Mouse (Mus musculus): Measurements from ENCODE around the gene Abhd17a.

Abhd17a gene

GRCm38 (mm10) chr10:80576351-80577194 is 13.6 kb downstream of the Abhd17a start:
- DNase-seq, result peak; percentile 76 to 85

- no peak for DNase-seq
Measured at GRCm38 (mm10) chr10:80575925-80576324, 14.2 kb downstream of the Abhd17a start.

DNA sequence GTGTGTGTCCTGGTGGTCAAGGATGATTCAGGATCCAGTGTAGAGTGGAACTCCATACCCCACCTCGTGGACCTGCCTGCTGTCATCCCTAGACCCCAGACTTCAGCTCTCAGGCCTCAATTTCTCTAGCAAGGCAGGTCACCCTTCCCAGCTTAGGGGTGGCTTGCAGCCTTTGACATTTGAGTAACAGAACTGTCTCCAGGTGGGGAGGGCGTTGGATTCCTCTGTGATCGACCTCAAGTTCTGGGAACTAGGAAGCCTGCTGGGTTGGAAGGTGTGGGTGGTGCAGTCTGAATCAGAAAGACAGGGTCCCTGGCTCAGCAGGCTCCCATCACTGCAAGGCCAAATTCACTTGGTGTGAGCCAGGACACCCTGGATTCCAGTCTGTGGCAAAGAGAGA is 15.2 kb downstream of the Abhd17a start:
- no peak for DNase-seq

DNA sequence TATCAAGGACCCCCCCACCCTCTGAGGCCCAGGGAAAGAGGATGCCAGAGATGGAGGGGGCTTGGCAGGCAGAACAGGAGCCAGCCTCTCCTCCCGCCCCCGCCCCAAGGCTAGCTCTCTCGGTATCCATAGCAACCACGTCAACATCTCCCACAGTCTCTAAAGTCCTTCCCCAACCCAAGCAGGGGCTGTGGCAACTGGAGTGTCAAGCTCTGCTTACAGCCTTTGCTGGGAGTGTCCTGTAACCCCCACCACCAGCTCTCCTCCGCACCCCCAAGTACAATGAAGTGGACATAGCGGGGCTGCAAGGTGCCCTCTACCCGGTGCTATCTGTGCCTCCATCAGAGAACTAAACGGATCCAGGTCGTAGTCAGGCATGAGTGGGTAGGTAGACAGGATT is 16.2 kb downstream of the Abhd17a start:
- DNase-seq, result no peak

GRCm38 (mm10) chr10:80572477-80572876 is 17.7 kb downstream of the Abhd17a start:
- no peak for DNase-seq

DNA sequence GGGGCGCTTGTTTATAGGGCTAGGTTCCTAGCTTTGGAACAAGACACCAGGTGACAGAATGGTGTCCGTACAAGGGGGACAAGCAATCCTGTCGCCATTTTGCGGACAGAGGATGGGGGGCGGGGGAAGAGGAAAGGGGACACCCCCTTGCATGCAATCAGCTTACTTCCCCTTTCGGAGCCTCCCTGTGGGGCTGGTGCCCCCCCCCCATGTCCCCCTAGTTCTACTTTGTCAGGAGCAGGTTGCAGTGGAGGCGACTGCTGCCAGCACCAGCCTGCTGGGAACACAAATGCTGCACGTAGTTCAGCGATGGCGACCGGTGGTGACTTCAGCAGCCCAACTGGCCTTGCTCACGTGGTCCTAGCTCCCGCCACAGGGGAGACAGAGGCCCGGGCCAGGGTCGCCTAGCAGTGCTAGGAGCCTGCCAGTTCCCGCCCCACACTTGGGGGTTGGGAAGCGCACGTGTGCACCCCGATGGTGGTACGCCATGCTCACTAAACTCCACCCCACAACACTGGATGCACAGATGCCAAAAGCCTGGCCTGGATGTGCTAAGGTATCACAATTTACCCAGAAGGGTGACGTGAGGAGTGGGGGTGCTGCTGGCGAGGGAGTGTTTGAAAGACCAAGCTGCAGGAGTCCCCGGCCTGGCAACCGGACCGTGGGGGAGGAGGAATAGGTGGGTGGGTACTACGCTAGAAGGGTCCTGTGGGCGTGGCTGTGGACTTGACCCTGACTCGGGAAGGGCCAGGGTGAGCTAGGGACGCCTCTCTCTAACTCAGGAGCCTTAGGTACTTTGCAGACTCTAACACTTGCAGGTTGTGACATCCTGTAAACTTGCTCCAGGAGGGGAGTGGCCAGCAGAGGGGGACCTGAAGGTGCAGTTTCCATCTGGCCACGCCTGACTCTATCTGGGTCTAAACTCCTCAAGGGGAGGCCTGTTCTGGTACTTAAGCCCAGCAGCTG is 19.0 kb downstream of the Abhd17a start:
- peak in 1 of 2 experiments; percentile 62 for DNase-seq

DNA sequence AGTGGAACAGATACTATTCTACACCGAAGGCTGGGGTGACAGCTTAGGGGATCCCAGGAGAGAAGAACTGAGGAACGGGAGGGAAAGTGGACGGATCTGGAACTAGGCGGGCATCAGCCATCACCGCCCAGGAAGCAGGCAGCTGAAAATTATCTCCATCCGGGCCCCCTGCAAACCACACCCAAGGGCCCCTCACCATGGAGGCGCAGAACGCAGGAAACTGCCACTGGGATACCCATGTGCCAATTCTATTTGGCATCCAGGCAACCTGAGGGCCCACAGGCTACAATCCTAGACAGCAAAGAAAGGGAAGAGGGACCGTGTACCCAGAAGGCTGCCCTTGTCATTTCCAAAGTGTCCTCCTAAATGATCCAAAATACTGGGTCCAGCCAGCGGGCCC is 19.7 kb downstream of the Abhd17a start:
- no peak for DNase-seq

GRCm38 (mm10) chr10:80569664-80570066 is 20.5 kb downstream of the Abhd17a start:
- DNase-seq, result peak; percentile 74 to 83

GRCm38 (mm10) chr10:80568876-80569275 is 21.3 kb downstream of the Abhd17a start:
- no peak for DNase-seq

- peak; percentile 93 to 94 for DNase-seq
Measured at GRCm38 (mm10) chr10:80566375-80567092, 23.6 kb downstream of the Abhd17a start.

GRCm38 (mm10) chr10:80561116-80561944 is 28.8 kb downstream of the Abhd17a start, which contains the start of gene Rexo1:
TSS of gene Rexo1 (minus strand) at chr10:80561560.
- peak; percentile 97 for DNase-seq

DNA sequence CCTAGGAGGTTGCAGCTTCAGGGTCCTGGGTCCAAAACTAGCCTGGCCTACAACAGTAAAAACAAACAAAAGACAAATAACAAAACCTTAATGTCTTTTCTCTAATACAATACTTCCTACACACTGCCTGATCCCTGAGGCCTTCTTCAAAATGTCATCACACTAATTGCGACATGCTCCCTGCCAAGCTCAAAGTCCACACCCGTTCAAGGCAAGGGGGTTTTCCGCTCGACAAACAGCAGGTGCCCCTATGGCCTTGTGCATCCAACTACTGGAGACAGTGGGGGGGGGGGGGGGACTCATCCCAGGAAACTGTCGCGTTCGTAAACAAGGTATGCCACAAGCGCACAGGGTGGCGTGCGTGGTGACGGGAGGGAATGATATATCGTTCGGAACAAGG is 29.5 kb downstream of the Abhd17a start:
- DNase-seq, result peak in 1 of 2 experiments; percentile 25

GRCm38 (mm10) chr10:80559431-80559830 is 30.7 kb downstream of the Abhd17a start:
- no peak for DNase-seq

GRCm38 (mm10) chr10:80557346-80557965 is 32.7 kb downstream of the Abhd17a start:
- peak; percentile 89 to 90 for DNase-seq

GRCm38 (mm10) chr10:80553997-80554396 is 36.1 kb downstream of the Abhd17a start:
- DNase-seq, result no peak

- DNase-seq, result no peak
Measured at GRCm38 (mm10) chr10:80553575-80553974, 36.6 kb downstream of the Abhd17a start.

- no peak for DNase-seq
Measured at GRCm38 (mm10) chr10:80552364-80552763, 37.8 kb downstream of the Abhd17a start.

GRCm38 (mm10) chr10:80549279-80549678 is 40.9 kb downstream of the Abhd17a start:
- DNase-seq, result peak; percentile 34 to 47

DNA sequence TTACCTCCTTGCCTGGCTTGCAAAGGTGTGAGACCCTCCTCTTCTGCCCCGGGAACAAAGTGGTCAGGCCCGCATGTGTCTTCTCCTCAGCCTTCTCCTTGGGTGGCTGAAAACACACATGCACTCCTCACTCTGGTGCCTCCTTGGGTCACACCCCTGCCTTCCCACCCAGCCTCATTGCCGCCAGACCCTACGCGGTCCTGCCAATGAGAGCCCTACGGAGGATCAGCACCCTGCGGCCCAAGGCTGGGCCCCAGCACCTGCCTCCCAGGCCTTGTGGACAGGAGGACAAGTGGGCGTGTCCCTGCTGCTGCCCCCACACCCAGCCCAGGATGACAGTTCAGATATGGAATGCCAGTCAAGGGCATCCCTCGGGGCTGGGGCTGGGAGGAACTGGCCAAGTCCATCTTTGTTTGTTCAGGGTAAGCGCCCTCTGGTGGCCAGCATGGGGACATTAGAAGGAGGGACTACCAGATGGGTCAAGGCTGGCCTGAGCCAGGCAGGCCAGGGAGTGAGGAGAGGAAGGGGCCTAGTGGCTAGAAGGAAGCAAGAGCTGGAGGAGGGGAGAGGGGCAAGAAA is 41.6 kb downstream of the Abhd17a start:
- DNase-seq, result peak; percentile 82 to 86

DNA sequence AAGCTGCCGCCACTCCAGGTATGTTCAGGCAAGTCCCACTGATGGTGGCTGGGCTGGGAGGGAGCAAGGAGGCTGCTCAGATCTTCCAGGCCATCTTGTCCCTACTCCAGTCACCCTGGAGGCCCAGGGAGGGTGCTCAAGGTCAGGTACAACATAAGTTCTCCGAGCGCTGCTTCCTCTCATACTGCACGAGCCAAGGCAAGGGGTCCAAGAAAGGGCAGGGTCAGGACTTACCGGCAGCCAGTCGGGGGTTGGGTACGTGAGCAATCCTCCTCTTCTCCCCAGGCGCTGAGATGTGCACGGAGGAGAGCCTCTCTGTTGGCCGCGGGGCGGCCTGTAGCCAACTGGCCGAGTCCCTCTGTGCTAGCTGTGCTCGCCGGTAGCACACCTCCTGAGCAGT is 42.6 kb downstream of the Abhd17a start:
- DNase-seq, result no peak

DNA sequence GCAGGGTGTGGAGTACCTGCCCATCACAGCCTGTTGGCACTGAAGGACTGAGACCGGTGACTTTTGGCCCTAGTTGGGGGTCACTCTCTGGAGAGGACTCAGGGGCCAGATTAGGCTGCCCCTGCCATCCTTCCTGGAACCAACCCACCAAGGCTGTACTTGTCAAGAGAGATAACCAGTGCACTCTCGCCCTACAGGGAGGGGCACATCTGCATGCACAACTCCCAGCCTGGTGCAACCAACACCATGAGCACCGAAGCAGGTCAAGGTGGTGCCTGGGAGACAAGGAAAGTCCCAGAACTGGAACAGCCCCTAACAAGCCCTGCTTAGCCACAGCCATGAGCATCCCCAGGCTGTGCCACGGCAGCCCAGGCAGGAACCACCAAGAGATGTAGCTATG is 43.2 kb downstream of the Abhd17a start:
- DNase-seq, result no peak

Data from kidney, postnatal 4 days (tissue).